Mouse (Mus musculus) gastrocnemius, postnatal 36 days (tissue): ENCODE results near the gene Nfe2l2. TPM values are rescaled to one million over a fixed set of nuclear protein-coding genes. Genes with fewer than 3 reads are reported as not detected.

Source experiments
- DNase-seq, 2 experiments: peaks; one replicate each; pipeline ENCODE4 v3.0.0; 2022
- intact Hi-C: fragments of 180-260 bp; cut with DNase I; formaldehyde crosslinking; loops from one replicate; pipeline ENCODE4 v1.15.1; 2025
- long read RNA-seq, 2 experiments: library from polyadenylated mRNA; stranded (forward); transcript quantifications; one replicate each; pipeline ENCODE4 v2.0.0; 2021
- total RNA-seq, 2 experiments: library from RNA; stranded (reverse); gene quantifications; 2 replicates each; pipeline ENCODE4 v1.2.3; 2021

Nfe2l2 gene
- total RNA-seq, result 10 to 100 TPM; 33.2 to 40.3 TPM
- long read RNA-seq, experiment 1, transcript Nfe2l2-201 (5 exons, 2,475 nt), result major isoform, 19 of 23 reads
- long read RNA-seq, experiment 1, partial matches to known transcripts, result 0 of 23 reads
- long read RNA-seq, experiment 1, other reads (novel, unspliced or antisense), result 4 of 23 reads
- long read RNA-seq, experiment 2, transcript Nfe2l2-201 (5 exons, 2,475 nt), result major isoform, 27 of 31 reads
- long read RNA-seq, experiment 2, partial matches to known transcripts, result 1 of 31 reads
- long read RNA-seq, experiment 2, other reads (novel, unspliced or antisense), result 2 of 31 reads

GRCm38 (mm10) chr2:75704234-75705161 is at the start of gene Nfe2l2:
Gene Nfe2l2 (minus strand): TSS chr2:75704641.
- peak; percentile 99 to 100 for DNase-seq
- intact Hi-C loops, result loop anchor here (1.0 kb wide), 1 partner anchor 45 kb away; the partner anchor contains the start of gene Hnrnpa3

DNA sequence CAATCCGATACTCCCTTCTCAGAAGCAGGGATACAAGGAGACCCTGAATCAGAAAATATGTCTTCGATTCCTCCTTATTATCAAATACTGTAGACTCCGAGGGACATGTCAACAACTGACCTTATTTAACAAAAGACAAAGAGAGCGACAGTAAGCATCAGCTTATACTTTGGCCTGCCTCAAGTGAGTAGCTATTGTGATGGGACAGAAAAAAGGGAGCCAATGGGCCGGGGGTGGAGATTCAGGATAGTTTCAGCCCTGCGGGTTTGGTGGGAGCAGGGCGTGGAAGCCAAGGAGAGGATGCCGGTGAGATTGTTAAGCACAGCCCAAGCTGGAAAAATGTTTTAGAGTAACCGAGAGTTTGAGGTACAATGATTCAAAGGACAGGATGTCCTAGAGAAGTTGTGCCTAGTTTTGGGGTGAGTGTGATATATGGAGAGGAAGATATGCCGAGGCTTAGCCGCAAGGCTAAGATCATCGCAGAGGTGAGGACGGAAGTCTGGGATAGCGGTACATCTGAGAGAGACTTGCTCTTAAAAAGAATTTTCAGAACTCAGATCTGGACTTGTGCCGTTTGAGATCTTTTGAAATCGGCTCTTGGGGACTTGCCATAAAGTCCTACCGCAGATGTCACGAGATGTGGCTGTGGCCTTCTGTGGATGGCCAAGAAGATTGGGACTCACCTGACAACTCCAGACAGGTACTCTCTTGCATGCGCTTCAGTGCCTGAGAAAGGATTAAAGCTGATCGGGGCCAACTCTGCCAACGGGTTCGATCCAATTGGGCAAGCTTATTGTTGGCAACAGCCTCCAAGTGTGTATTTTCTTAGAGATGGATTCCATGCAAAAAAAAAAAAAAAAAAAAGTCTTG is 48.1 kb upstream of the Nfe2l2 start:
- no peak for DNase-seq
- intact Hi-C loops, result no loop called here

DNA sequence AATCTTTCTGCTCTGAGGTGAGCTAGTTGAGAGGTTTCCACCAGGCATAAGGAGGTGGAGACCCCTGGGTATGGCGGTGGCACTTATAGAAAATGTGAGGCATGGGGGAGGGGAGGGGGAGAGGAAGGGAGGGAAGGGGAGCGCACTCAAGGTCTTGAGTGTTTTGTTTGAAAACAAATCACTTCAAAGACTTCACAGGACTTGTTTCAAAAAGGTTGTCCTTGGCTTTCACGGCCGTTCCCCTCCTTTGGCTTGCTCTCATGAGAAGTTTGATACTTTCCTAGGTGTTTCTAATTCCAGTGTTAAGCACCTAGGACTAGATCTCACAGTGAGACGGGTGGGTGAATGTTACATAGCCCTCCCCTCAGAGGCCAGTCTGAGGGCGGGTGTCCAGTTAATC is 47.5 kb upstream of the Nfe2l2 start:
- intact Hi-C loops, result no loop called here
- DNase-seq, result no peak

DNA sequence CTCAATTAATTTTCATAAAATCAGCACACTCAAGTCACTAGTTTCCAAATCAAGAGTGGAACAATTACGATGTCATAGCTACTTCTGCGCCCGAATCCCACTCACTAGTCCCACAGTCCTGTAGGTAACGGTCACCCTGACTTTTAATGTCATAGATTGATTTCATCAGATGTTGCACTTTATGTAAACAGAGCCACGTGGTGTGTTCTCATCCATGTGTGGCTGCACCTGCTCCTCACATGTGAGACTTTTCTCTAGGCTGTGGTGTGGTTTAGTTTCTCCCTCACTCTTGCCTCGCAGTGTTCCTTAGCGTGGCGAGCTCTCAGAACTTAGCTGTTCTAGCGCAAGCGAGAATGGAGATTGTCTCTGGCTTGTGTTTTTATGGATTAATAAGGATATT is 46.4 kb upstream of the Nfe2l2 start:
- intact Hi-C loops, result no loop called here
- no peak for DNase-seq

DNA sequence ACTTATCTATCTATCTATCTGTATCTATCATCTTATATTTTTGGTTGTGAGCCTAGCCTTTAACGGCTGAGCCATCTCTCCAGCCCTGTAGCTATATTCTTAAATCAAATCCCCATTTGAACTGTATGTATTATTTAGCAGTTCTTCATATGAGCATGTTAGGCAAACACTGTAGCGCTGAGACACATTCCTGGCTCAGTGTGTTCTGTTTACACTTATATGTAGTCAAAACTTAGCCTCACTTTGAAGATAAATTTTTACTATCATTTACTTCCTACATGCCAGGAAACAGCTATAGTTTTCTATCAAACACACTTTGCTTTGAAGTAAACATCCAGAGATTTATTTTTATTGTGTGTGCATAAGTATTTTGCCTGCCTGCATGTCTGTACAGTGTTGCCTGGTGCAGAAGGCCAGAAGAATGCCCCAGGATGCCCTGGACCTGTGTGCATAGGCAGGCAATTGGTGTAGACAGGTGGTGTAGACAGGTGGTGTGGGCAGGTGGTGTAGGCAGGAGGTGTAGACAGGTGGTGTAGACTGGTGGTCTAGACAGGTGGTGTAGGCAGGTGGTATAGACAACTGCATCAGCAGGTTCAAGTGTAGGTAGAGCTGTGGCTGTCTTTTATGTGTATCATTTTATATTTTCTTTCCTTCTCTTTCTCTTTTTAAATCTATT is 45.7 kb upstream of the Nfe2l2 start:
- DNase-seq, result no peak
- intact Hi-C loops, result no loop called here

GRCm38 (mm10) chr2:75748841-75749240 is 44.4 kb upstream of the Nfe2l2 start:
- intact Hi-C loops, result loop anchor here (10.0 kb wide), 1 partner anchor 784 kb away; no protein-coding TSS in a partner anchor
- no peak for DNase-seq

DNA sequence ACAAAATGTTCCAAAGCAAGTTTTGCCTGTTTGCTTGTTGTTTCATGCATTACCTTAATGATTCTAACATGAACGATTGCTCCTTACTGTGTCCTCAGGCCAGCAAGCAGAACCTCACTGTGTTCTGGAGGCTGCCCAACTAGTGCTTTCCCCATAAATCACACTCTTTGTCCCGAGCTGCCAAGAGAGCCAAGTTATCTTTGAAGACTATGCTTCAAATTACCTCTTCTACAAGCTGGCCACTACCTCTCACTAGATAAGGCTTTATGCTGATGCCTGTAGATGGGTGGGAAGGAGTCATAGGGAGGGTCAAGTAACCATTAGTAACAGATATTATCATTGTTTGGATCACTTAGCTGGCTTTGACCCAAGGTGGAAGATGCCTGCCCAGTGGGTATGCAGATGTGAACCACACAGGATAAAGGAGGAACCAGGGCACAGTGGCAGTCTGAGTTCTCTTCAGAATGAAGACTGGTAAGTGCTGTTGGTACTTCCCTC is 32.6 kb upstream of the Nfe2l2 start:
- no peak for DNase-seq
- intact Hi-C loops, result no loop called here

- intact Hi-C loops, result no loop called here
- no peak for DNase-seq
These were observed 29.9 kb upstream of the Nfe2l2 start for GRCm38 (mm10) chr2:75734196-75734865.

DNA sequence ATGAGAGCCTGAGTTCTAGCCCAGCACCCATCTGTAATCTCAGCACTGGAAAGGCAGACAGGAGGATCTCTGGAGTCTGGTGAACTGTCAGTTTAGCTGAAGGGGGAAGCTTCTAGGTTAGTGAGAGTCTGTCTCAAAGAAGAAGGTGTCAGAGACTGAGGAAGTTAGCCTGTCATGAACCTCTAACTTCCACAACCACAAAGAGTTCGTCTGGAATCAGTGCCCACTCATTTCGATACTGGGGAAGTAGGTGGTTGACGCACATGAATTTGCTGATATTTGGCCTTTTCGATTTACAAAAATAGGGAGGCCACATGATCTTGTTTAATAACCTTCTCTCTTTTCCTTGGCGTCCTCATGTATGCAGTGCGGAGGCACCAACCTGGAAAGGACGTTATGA is 28.7 kb upstream of the Nfe2l2 start:
- intact Hi-C loops, result no loop called here
- DNase-seq, result no peak

DNA sequence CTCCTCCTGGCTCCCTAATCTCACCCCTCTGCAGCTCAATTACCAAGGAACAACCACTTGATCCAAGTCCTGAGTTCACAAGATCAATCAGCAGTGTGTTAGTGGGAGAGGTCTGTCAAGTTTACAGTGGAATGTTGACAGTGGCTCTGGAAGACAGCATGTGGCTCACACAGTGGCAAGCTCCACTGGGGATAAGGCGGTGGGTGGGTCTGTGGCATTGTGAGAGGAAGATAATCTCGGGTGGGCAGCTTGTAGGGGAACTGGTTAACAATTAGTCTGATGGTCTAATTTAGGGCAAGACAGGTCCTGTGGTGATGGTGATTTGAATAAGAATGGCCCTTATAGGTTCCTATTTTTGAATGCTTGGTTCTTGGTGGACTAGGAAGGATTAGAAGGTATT is 27.5 kb upstream of the Nfe2l2 start:
- intact Hi-C loops, result no loop called here
- no peak for DNase-seq

GRCm38 (mm10) chr2:75731233-75731651 is 26.8 kb upstream of the Nfe2l2 start:
- peak; percentile 20 to 24 for DNase-seq

GRCm38 (mm10) chr2:75730052-75730451 is 25.6 kb upstream of the Nfe2l2 start:
- peak; percentile 63 to 70 for DNase-seq
- intact Hi-C loops, result no loop called here

More at GRCm38 (mm10) chr2:75731233-75731651, 26.8 kb upstream of the Nfe2l2 start:
- intact Hi-C loops, result no loop called here

- intact Hi-C loops, result no loop called here
- DNase-seq, result no peak
These were observed 20.5 kb upstream of the Nfe2l2 start for GRCm38 (mm10) chr2:75724863-75725445.

GRCm38 (mm10) chr2:75723481-75723880 is 19.0 kb upstream of the Nfe2l2 start:
- intact Hi-C loops, result no loop called here

DNA sequence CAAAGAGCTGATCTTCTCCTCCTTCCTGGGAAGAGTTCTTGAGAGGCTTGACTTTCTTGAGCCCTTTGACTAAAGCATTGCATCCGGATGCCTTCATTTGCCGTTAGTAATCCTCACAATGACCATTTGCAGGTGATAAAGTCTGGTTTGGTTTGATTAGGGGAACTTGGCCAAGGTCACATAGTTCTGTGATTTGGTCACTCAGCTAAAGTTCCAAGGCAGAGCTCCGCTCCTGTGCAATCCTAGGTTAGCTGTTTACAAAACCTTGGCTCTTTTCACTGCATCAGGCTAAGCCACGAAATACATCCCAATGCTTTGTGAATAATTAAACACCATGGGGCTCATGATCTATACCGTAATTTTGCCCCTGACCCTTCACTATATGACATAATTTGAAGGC is 18.5 kb upstream of the Nfe2l2 start:
- intact Hi-C loops, result no loop called here

More at GRCm38 (mm10) chr2:75723481-75723880, 19.0 kb upstream of the Nfe2l2 start:
- DNase-seq, result no peak

GRCm38 (mm10) chr2:75720236-75721027 is 16.0 kb upstream of the Nfe2l2 start:
- intact Hi-C loops, result no loop called here
- no peak for DNase-seq

More for the DNA sequence above, 18.5 kb upstream of the Nfe2l2 start:
- DNase-seq, result no peak

- intact Hi-C loops, result no loop called here
- no peak for DNase-seq
These were observed 15.0 kb upstream of the Nfe2l2 start for GRCm38 (mm10) chr2:75719331-75719869.
